In genomic region chr17:5137936-5138335, GRCm38 (mm10) we compare ENCODE assay signal across 9 mouse cellular contexts.
DNase-seq lines count a peak whose midpoint lies in the region; ATAC-seq lines count a peak whose summit lies in the region.
"Had no signal": no experiment of that assay in that cellular context is flagged by ENCODE, and none has a peak within 500 bp of the region (broad histone marks: within the 10 kb centered on the region; RNA-seq: fewer than 3 reads in every experiment).

No protein-coding gene starts in this region.

- WGBS in heart, embryonic 12.5 days, result 68% methylated on average over 3 of the region's 3 CpGs

- H3K27me3 ChIP-seq in heart, embryonic 12.5 days (replicated peaks), result no peaks in the 10 kb centered on the region

- no peak for ATAC-seq in heart, embryonic 12.5 days (ENCODE audit: insufficient number of reproducible peaks, low FRiP score)

- DNase-seq in urinary bladder, postnatal 14 days (ENCODE audit: low spot score), result peak; percentile 27
- no peak for DNase-seq in urinary bladder, postnatal 4 days (ENCODE audit: low spot score in 2 of 2)
- peak; percentile 51 to 65 for DNase-seq in kidney, postnatal 4 days
- peak; percentile 21 for DNase-seq in thymus, postnatal 14 days
- no peak for DNase-seq in frontal cortex, postnatal 36 days (ENCODE audit: low spot score in 2 of 2)
- DNase-seq in urinary bladder, adult 2 months (ENCODE audit: low spot score), result no peak
- DNase-seq in layer of hippocampus, postnatal 14 days (ENCODE audit: low spot score in 2 of 2), result no peak
- DNase-seq: lung, embryonic 14.5 days had no signal

- H3K9ac ChIP-seq in heart, embryonic 12.5 days, result no peak overlapping the region; the same call in 1 of the 2 replicates
- H3K9ac ChIP-seq: lung, embryonic 14.5 days had no signal

- no peaks in the 10 kb centered on the region for H3K9me3 ChIP-seq in heart, embryonic 12.5 days (replicated peaks)

- no peak overlapping the region for H3K4me2 ChIP-seq in heart, embryonic 12.5 days

- no peaks in the 10 kb centered on the region for H3K36me3 ChIP-seq in heart, embryonic 12.5 days

- peak overlapping the region; percentile 0; the same call in 1 of the 2 replicates for H3K27ac ChIP-seq in heart, embryonic 12.5 days (ENCODE audit: poor library complexity, severe bottlenecking)

- peaks cover 27% of the 10 kb centered on the region for H3K4me1 ChIP-seq in heart, embryonic 12.5 days (replicated peaks)

- no peak overlapping the region for H3K4me3 ChIP-seq in heart, embryonic 12.5 days

Comparison
In these comparisons a context has a peak if more than half of its experiments do, and no peak if none do; other contexts are left out.
1. DNase-seq: peak in urinary bladder, postnatal 14 days (single experiment), kidney, postnatal 4 days (2 of 2) and thymus, postnatal 14 days (single experiment); none in urinary bladder, postnatal 4 days (0 of 2), frontal cortex, postnatal 36 days (0 of 2), urinary bladder, adult 2 months (single experiment) and layer of hippocampus, postnatal 14 days (0 of 2).